Mouse (Mus musculus) adrenal gland (tissue): ENCODE data around the gene Kalrn.

ENCODE experiments used
- intact Hi-C: fragments of 180-260 bp; cut with DNase I; formaldehyde crosslinking; loops from one replicate; pipeline ENCODE4 v1.15.1; 2025

Kalrn gene

DNA sequence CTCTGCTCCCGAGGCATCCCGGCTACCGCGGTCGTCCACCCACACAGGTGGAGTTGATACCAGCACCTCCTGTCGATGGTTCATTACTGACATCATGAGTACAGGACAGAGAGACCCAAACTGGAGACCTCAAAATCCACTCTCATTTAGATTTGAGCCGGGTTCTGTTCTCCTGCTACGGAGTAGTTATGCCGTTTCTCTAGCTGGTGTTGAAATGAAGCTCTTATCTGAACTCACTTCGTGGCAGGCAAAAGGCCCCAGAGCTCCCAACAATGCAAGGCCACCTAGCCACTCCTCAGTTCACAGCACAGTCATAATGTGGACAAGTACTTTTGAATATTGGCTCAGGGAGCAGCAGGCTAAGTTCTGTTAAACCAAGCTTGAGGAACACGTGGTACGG lies 362.1 kb downstream of the Kalrn start:
- intact Hi-C loops = no loop called here

DNA sequence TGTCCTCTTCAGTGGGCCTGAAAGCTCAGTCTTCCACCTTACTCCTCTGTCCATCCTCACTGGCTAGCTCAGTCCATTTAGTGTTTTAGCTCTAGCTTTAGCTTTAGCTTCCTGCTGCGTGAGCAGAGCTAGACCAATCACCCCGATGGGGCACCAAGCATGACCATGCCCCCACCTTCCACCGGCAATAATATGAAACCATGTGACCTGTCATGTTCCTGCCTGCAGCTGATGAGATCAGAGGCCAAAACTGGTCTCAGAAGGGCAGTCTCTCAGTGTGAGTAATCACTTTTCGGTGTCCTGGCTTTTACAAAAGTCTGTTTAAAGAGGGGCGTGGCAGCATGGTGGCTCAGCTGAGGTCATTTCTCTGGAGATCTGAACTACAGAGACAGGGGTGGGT lies 364.6 kb downstream of the Kalrn start:
- intact Hi-C loops = no loop called here

DNA sequence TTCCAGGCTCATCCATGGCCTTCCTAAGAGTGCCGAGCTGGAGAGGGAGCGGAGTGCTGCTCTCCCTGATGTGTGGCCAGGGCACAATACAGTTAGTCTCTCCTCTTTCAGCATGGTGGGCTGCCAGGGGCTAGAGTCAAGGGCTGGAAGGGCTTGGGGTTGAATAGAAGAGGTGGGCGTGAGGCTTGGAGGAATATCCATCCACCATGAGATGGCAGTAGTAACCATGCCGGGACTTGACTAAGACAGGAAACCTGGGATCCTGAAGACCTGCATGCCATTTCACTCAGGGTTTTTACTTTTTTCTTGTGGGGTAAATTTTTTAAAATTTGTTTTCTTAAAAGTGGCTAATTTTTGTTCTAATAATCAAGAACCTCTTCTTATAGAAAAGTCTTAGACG lies 365.4 kb downstream of the Kalrn start:
- intact Hi-C loops = no loop called here

DNA sequence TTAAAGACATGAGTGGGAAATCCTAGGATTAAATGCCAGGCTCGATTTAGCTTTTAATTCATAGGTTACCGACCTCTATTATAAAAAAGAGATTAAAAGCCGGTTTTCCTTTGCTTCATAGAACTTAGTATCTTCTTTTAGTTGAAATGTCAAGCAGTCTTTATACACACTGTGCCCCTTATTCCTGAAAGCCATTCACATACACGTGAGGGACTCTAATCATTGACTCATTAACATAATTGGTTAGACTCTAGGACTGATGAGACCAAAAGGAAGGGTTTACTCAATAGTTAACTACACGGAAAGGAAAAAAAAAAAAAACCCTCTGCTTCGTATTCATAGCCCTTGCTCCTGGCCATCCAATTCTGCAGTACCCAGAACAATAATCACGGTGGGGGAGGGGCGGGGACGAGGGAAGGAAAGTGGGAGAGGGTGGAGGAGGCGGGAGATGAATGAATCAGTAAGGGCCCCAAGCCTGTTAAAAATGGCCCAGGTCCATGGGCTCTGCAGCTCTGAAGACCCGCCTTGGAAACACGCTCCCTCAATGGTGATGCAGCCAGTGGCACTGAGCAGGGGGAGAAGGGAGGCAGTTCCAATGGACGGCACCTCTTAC lies 368.7 kb downstream of the Kalrn start:
- intact Hi-C loops = no loop called here

DNA sequence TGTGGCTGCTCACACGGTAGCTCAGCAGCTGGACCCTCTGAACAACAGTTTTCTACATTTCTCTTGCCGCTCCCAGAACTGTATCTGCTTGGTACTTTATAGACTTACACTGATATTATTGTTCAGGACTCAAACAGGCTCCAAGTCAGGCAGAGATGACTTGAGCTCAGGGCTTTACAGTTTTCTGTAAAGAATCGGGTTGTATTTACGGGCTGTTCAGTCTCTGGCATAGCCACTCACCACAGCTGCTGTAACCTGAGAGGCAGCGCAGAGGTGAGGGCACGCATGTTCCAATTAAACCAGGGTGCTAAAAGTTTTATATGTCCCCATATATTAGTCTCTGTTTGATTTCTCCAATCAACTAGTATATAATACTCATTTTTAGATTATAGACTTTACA lies 373.8 kb downstream of the Kalrn start:
- intact Hi-C loops = loop anchor here (10.0 kb wide), 1 partner anchor 505 kb away; no protein-coding TSS in a partner anchor

DNA sequence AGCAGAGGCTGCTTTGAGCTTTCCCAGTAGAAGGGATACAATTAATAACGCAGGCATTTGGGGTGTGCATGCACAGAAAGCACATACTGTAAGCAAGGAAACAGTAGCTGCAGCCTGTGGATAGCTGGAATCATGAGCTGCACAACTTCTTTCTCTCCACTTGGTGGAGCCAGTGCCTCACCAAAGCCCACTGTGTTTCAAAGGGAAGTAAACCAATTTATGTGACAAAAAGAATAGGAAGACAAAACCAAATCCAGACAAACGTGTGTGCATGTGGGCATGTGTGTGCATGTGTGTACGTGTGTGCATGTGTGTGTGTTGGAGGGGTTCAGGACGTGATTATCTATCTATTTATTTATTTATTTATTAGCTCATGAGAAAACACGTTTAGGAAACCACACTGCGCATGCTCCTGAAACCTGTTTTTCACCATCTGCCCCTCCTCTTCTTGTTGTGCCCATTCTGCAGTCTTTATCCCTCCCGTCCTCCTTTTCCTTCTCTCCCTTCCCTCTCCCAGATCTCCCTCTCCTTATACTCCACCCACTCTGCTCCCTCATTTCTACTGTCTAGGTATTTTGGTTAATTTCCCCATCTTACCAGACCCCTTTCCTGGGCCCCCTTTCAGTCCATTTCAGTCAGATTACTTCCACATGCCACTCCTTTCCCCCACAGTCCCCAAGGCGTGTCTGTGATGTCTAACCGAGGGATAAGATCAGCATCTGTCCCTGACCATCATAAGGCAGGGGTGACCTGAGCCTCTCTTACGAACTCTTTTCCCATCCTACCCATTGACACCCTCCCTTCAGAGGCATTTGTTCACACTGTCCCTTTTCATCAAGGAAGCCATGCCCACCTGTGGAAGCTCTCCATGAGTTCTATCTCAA lies 380.1 kb downstream of the Kalrn start:
- intact Hi-C loops = loop anchor here (2.0 to 10.0 kb wide), 2 partner anchors 100 to 512 kb away; no protein-coding TSS in a partner anchor

DNA sequence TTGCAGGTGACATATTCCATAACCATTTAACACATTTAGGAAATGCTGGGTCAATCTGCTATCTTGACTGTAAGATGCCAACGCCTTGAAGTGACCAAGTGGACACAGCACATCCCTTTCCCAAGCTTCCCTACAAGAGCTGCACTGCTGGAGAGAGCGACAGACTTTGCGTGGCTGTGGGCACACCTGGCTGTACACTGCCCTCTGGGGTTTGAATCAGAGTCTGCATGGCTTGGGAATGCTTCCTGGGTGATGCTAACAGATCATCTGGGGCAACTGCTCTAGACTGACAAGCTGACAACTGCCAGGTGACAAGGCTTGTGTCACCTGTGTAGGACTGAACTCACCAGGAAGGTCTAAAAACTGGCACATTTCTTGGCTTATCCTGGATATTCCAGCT lies 388.6 kb downstream of the Kalrn start:
- intact Hi-C loops = loop anchor here (5.0 kb wide), 1 partner anchor 57 kb away; no protein-coding TSS in a partner anchor

DNA sequence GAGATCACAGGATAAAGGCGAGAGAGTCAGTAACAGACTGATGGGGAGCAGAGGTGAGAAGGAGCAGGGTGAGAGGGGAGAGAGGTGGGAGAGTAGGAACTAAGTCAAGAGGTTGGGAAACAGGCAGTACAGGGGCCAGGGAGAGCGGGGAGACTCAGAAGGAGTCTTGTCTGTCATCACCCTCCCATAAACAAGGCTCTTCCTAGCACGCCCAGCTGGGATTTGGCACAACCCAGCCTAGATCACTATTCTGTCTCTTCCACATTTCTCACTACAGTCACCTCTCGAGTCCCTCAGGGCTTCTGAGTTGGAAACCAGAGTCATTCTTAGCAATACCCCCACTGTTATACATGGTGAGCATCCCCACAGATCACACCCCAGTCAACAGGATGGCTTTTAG lies 390.1 kb downstream of the Kalrn start:
- intact Hi-C loops = loop anchor here (5.0 kb wide), 1 partner anchor 56 kb away; no protein-coding TSS in a partner anchor

DNA sequence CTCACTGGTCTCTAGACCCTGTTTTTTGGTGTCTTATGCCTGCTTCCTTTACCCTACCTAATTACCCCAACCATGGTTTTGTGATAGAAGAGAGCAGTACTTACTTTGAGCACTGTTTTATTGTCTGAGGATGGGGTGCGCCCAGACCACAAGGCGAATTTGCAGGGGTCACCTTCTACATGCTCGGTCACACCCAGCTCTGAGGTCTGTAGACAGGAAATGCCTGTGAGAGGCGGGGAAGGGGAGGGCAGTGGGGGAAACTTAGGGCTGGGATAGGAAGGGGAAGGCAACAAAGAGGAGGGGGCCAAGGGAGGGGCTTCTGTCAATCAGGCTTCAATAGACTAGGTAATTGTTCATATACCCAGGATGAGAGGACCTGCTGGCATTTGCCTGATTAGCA lies 397.7 kb downstream of the Kalrn start:
- intact Hi-C loops = no loop called here

DNA sequence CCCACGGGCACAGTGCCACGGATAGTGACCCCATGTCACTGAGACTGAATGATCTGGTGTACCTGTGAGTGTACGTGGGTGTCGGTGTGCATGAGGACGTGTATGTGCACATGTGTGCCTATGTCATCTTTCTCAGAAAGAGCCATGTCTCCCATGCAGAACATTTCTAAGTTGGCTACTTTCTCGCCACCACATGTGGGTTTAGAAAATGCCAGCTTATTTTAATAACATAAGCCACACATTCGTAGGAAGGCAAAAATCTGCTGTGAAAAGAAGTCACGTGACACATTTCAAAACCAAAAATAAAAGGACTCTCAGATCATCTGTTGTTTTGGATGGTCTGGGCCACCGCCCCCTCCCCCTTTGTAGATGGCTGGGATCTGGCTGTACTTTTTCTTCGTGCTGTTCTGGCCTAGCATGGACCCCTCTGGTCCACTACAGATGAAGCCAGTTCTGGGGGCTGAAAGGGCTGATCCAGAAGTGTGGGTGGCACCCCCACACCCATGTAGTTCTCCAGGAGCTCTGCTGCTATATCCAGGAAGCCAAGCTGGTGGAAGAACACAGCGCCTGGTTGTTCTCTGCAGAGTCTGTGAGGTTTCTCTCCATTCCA lies 400.7 kb downstream of the Kalrn start:
- intact Hi-C loops = no loop called here

DNA sequence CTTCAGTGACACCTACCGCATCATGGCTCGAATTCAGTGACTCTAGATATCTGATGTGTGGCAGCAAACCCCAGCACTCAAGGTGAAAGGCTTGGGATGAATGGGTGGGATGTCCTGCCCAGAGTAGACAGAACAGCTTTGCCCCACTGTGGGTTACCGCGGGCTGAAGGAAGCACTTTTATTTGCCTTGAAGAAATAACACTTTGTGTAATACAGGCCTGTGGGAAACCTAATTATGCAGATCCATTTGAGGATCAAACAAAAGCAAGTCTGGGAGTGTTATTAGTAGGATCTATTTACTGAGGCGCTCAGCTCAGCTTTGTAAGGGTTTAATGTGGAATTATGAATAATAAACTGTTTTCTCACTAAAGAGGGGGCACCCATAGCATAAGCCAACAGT lies 406.3 kb downstream of the Kalrn start:
- intact Hi-C loops = no loop called here

DNA sequence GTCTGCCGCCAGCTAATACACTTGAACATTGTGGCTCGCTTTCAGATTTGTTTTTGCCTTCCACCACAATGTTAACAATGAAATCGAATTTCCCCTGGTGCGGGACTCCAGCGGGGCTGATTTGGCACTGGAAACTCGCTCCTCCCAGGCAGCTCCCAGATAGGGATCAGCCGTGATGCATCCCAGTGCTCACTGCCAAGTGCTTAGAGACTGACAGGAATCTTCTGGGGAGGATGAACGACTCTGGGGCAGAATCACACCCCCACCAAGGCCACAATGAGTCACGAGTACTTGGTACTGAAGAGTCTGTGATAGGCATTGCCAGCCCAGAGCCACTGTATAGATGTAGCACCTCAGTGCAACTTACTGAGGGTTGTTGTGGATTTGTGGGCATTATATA lies 410.2 kb downstream of the Kalrn start:
- intact Hi-C loops = no loop called here

DNA sequence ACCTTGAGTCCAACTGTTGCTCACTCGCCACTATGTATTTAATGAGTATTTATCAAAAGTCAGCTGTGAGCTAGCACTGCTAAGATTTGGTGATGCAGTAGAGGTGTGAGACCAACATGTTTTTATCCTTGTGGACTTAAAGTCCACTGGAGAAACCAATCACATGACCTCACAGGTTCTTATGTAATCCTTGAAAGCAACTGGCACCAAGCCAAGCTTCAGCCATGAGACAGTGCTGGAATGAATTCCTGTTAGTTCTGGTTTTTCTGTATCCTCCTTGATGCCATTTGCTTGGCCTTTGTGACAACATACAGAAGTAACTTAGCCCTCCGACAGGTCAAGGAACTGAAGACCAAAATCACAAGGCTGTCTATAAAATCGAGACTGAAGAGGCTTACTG lies 413.8 kb downstream of the Kalrn start:
- intact Hi-C loops = no loop called here

DNA sequence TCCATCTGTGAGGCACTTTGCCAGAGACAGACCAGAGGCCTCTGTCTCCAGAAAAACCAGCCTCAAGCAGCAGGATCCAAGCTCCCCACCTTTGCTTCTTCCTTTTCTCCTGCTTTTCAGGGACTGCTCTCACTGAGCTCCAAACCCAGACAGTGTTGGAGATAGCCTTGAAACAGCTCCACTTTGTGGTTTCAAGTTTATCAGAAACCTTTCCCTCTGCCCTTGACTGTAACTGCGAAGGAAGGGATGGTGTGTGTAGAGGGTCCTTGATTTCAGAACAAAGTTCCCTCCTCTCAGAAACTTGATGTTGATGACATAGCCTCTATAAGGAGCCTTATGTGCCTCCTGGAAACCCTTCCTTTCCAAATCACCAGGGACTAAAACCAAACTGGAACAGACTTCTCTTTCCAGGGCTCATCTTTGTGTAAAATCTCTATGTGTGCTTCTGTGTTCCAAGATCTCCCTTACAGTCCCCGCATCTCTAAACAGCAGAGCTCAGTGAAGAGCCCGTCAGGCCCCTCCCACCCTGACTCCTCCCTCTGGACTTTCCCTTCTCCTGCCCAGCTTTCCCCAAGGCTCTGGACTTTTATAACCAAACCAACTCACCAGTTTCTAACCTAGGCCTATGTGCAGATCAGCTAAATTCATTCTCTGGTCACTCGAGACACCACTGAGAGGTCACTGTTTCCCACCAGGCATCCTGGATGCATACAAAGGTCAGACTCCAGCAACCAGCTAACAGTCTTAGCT lies 415.8 kb downstream of the Kalrn start:
- intact Hi-C loops = no loop called here

DNA sequence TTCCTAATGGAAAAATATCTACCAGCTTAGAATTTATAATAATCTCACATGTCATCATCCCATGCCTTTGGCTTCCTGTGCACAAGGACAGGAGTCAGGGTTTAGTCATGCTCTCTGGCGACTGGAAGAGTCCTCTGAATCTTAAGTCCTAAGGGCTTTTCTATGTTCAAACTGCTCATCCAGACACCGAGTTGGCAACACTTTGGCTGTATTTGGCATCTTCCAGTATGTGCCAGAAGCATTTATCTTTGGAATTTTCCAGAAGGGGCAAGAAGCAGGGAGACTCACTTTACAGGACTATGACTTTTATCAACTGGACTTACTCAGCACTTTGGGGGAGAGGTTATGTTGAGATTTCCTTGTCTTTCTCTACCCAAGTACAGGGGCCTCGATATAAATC lies 417.6 kb downstream of the Kalrn start:
- intact Hi-C loops = no loop called here

DNA sequence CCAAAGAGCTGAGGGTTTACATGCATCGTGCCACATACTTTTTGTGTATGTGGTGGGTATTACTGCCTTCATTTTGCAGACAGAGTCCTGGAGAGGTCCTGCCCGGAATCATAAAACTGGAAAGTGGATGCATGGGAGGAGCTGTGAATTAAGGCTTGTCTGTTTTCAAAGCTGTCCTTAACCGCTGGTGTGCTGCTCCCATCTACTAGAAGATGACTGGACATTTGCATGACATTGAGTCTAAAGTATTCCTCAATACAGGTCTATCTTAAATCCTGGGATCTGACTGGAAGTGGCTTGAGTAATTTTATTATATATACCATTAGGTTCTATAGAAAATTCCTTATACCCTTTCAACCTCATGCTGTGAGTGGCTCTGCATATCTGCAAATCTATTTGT lies 418.4 kb downstream of the Kalrn start:
- intact Hi-C loops = no loop called here

DNA sequence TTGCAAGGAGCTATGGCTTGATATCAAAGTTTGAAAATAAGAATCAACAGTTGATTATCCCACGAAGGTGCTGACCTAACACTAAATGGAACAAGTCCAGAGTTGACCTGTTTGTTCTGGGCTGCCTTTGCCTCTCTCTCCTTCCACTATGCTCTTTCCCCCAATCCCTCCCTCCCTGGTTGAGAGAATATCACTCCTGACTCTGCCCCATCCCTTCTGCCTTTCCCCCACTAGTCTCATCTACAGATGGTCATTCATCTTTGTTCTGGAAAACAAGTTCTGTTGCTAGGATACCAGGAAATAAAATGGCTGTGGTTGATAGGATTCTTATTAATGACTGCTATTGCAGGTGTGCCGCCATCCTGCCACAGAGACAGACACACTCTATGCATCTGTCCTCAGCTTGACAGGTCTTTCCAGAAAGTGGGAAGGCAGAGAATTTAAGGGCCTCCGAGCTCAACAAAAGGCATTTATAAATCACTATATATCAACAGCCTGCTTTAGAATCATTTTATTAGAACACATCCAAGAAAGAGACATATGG lies 421.7 kb downstream of the Kalrn start:
- intact Hi-C loops = no loop called here

DNA sequence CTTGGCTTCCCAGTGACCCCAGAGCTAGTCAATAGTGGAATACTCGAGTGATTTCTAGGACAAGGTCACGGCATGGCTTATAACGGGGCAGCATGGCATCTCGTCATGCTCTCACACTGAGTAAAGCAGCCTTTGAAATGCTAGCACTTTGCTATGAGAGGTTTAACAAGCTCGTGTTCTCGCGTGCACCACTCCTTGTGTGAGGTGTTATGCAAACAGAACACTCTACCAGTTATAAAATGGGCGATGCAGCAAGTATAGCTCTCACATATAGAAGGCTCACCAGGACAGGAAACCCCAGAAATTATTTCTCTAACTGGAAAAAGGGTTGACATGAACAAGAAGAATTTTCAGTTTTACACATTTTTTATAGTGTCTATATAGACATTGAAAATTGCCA lies 431.7 kb downstream of the Kalrn start:
- intact Hi-C loops = no loop called here

DNA sequence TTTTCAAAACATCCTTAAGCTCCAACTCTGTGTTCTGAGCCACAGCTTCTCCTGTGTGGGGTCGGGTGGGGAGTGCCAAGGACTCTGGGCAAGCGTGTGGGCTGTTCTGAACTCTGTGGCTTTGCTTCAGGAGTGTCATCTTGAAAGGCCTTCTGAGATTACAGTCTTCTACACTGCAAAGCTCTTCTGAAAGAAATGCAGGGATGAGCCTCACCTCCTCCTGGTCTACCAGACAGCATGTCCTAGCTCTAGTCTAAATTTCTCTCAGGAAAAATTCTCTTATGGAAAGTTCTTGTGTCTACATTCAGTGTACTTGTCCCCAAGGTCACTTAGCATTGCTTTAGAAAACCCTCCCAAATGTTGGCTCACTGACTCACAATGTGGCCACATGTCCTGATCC lies 438.3 kb downstream of the Kalrn start:
- intact Hi-C loops = no loop called here

DNA sequence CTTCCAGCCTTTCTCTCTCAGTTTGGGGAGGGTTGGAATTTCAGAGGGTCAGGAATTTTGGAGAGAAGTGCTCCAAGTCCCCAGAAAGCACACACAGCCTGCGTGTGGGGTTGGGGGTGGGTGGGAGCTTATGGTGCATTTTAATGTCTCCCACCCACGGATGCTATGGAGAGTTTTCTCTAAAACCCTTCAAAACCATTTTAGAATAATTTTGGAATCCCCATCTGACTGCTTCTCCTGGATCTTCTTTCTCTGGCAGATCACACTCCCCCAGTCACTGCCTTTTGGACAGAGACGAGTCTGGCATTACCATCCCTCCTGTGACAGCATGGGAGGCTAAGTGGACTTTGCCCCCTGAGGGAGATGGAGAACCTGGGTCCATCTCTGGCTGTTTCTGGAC lies 438.7 kb downstream of the Kalrn start:
- intact Hi-C loops = no loop called here

DNA sequence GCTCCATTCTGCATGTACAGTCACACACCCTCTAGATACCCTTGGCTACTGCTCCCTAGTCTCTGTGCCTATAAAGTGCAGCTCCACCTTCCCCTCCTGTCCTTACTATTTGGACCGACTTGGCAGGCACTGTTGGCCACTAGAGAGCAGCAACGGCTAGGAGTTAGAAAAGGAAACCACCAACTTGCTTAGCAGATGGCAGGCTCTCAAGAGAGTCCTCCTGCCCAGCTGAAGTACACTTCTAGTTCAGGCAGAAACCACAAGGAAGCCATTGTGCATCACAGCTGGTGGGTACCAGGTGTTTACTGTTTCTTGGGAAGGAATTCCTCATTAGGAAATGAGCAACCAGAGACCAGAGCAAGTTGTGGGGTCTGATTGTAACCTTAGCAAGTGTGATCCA lies 447.7 kb downstream of the Kalrn start:
- intact Hi-C loops = loop anchor here (5.0 to 10.0 kb wide), 2 partner anchors 57 to 169 kb away; no protein-coding TSS in a partner anchor
